Mouse (Mus musculus) spleen, adult 2 months (tissue): ENCODE data around the gene Lcmt1.

ENCODE experiments used
- CTCF ChIP-seq: fragments of 200-500 bp; IDR thresholded peaks from 2 replicates; pipeline ENCODE4 v1.5.1; 2011; ENCODE audit warnings: mild to moderate bottlenecking, inconsistent platforms; ENCODE audit not compliant: insufficient read depth, insufficient read length, insufficient replicate concordance; ENCODE audit errors: extremely low read depth
- POLR2A ChIP-seq: fragments of 200-500 bp; IDR thresholded peaks from 2 replicates; pipeline ENCODE4 v1.6.1; 2011; ENCODE audit warnings: low read depth, low read length, inconsistent platforms

DNA sequence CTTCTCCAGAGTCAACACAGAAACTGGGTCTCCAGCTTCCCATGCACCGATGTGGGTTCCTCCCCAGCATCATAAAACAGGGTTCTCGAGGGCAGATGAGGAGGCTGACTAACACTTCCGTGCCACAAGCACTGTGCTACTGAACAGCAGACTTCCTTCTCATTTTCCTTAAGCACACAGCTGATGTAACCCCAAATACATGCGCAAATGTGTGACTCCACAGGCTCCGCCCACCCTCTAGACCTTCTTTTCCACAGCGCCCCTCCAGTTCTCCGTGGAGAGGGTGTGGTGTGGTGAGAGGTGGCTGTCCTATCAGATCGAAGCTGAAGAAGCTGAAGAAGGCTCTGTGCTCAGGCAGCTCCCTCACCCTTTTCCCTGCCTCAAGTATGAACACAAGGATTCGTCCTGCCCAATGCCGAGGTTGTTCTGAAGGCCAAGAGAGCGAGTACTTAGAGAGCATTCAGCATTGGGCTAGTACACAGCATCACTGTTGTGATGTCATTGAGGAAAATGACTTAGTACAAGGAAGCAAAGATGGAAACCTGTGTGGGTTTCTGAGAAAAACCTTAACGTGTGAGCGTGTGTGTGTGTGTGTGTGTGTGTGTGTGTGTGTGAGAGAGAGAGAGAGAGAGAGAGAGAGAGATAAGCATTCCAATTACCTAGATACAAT, 47.0 kb upstream of the Lcmt1 start:
- TF ChIP-seq POLR2A (no peak), CTCF (no peak)
